In the genomic region with DNA sequence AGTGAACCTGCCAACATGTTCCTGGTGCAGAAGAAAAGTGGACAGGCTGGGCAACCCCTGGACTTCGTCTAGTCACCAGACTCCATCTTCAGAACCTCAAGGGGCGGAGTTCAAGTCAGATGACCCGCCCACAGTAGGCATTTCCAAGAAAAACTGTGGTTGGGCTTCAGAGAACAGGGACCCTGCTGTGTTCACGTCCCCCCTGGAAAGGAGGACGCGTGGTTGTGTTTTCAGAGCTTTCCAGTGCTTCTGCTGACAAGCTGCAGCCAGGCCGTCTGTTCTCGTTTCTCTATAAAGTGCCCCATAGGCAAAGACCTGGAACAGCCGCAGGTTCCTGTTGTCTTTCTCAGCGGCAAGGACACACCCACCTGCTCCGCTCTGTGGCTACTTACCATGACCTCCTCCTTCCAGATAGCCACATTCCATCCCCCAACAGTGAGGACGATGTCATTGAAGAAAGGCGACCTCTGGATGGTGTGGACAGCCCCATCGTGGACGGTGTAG, we compare ENCODE assay signal across 8 mouse cellular contexts.
DNase-seq lines count a peak whose midpoint lies in the region; ATAC-seq and TF ChIP-seq lines count a peak whose summit lies in the region.

No protein-coding gene starts in this region.

- no peak overlapping the region for H3K27ac ChIP-seq in gastrocnemius, adult 2 months
- peak overlapping the region; percentile 85 for H3K27ac ChIP-seq in heart, embryonic 10.5 days
- H3K27ac ChIP-seq in kidney, embryonic 16.5 days (ENCODE audit: low read length) = no peak overlapping the region

- DNase-seq in gastrocnemius, adult 2 months = peak; percentile 26
- DNase-seq in gastrocnemius, adult 8-10 months (ENCODE audit: low spot score in 2 of 2) = no peak
- DNase-seq in WW6 (ENCODE audit: low read depth, low spot score) = peak; percentile 26
- DNase-seq in heart, embryonic 10.5 days (ENCODE audit: low spot score) = peak; percentile 91
- DNase-seq in lung, postnatal 10 days = peak; percentile 88
- peak; percentile 73 for DNase-seq in splenic B cell, adult 2 months (ENCODE audit: low read depth, low spot score)
- DNase-seq in left cerebral cortex, adult 8-10 months (ENCODE audit: low spot score in 2 of 2) = no peak

- H3K27me3 ChIP-seq in heart, embryonic 10.5 days (ENCODE audit: insufficient read depth, poor library complexity, severe bottlenecking) = no peaks in the 10 kb centered on the region
- no peaks in the 10 kb centered on the region for H3K27me3 ChIP-seq in kidney, embryonic 16.5 days (ENCODE audit: insufficient read depth, low read length)
- H3K27me3 ChIP-seq in splenic B cell, adult 2 months (ENCODE audit: control insufficient read depth, insufficient read depth, low read length, poor library complexity, severe bottlenecking) = no peaks in the 10 kb centered on the region

- H3K9ac ChIP-seq in kidney, embryonic 16.5 days (replicated peaks; ENCODE audit: low read length) = 0 out of 2 replicates have a peak overlapping the region, but pooled peaks have one; percentile 15

- 0 out of 2 replicates have a peak overlapping the region, but pooled peaks have one; percentile 19 for H3K4me3 ChIP-seq in gastrocnemius, adult 2 months
- peak overlapping the region; percentile 42 for H3K4me3 ChIP-seq in heart, embryonic 10.5 days
- peak overlapping the region; percentile 12 for H3K4me3 ChIP-seq in kidney, embryonic 16.5 days (ENCODE audit: low read length)

- H3K9me3 ChIP-seq in heart, embryonic 10.5 days = no peaks in the 10 kb centered on the region
- no peaks in the 10 kb centered on the region for H3K9me3 ChIP-seq in kidney, embryonic 16.5 days (ENCODE audit: low read length)

- 8% methylated on average over 15 of the region's 15 CpGs for WGBS in heart, embryonic 10.5 days
- 23% methylated on average over 15 of the region's 15 CpGs for WGBS in kidney, embryonic 16.5 days

- H3K4me1 ChIP-seq in heart, embryonic 10.5 days = peaks cover 54% of the 10 kb centered on the region
- H3K4me1 ChIP-seq in kidney, embryonic 16.5 days (ENCODE audit: insufficient read depth, low read length) = peaks cover 26% of the 10 kb centered on the region

- peak overlapping the region; percentile 43 for H3K4me2 ChIP-seq in kidney, embryonic 16.5 days (replicated peaks; ENCODE audit: low read depth, low read length)

- H3K36me3 ChIP-seq in heart, embryonic 10.5 days = no peaks in the 10 kb centered on the region
- no peaks in the 10 kb centered on the region for H3K36me3 ChIP-seq in kidney, embryonic 16.5 days (ENCODE audit: insufficient read depth, low read length)
- no peaks in the 10 kb centered on the region for H3K36me3 ChIP-seq in splenic B cell, adult 2 months (ENCODE audit: control insufficient read depth, insufficient read depth, low read length, poor library complexity, severe bottlenecking)

- intact Hi-C loops in gastrocnemius, adult 2 months (cut with DNase I) = no loop called here

- TF ChIP-seq CTCF in gastrocnemius, adult 2 months (IDR thresholded peaks at IDR 0.05) = no peak

- peak; percentile 64 for ATAC-seq in kidney, embryonic 16.5 days (ENCODE audit: low FRiP score, low TSS enrichment)

Comparison
In these comparisons a context has a peak if more than half of its experiments do, and no peak if none do; other contexts are left out.
1. DNase-seq: peak in gastrocnemius, adult 2 months (single experiment), WW6 (single experiment), heart, embryonic 10.5 days (single experiment), lung, postnatal 10 days (single experiment) and splenic B cell, adult 2 months (single experiment); none in gastrocnemius, adult 8-10 months (0 of 2) and left cerebral cortex, adult 8-10 months (0 of 2).
2. Peak in every context shown above with its lines, with median percentiles within 50 percentile points of each other: H3K4me3 ChIP-seq.